In genomic region chr5:36920072-36920471, GRCm38 (mm10) we compare ENCODE assay signal across 8 mouse cellular contexts. TPM values are rescaled to one million over a fixed set of nuclear protein-coding genes. Genes with fewer than 3 reads are reported as not detected.
DNase-seq lines count a peak whose midpoint lies in the region; ATAC-seq and TF ChIP-seq lines count a peak whose summit lies in the region.

No protein-coding gene starts in this region.

- no peaks in the 10 kb centered on the region; the same call in 1 of the 2 replicates for H3K4me1 ChIP-seq in forebrain, embryonic 14.5 days (ENCODE audit: control insufficient read depth, insufficient read depth, low read length)
- H3K4me1 ChIP-seq in forebrain, embryonic 16.5 days (replicated peaks; ENCODE audit: control insufficient read depth, insufficient read depth, low read length), result peaks cover 9% of the 10 kb centered on the region; the same call in 1 of the 2 replicates
- H3K4me1 ChIP-seq in liver, adult 2 months (ENCODE audit: control insufficient read depth, insufficient read depth, low read length), result peaks cover 2% of the 10 kb centered on the region; the same call in 1 of the 2 replicates
- no peaks in the 10 kb centered on the region for H3K4me1 ChIP-seq in liver, embryonic 11.5 days (replicated peaks; ENCODE audit: control insufficient read depth, insufficient read depth, low read length)

- H3K79me2 ChIP-seq in liver, adult 2 months (ENCODE audit: control insufficient read depth, insufficient read depth, low read length), result no peaks in the 10 kb centered on the region

- no peak overlapping the region for H3K9ac ChIP-seq in forebrain, embryonic 14.5 days (ENCODE audit: low read length)
- no peak overlapping the region for H3K9ac ChIP-seq in forebrain, embryonic 16.5 days (replicated peaks; ENCODE audit: low read depth, low read length)
- no peak overlapping the region for H3K9ac ChIP-seq in liver, adult 2 months (ENCODE audit: low read depth, low read length)
- H3K9ac ChIP-seq in liver, embryonic 11.5 days (ENCODE audit: low read depth, low read length), result no peak overlapping the region

- WGBS in forebrain, embryonic 14.5 days, result 54% methylated on average over 1 of the region's 1 CpGs
- 50% methylated on average over 1 of the region's 1 CpGs for WGBS in forebrain, embryonic 16.5 days
- 80% methylated on average over 1 of the region's 1 CpGs for WGBS in liver, adult 2 months
- 50% methylated on average over 1 of the region's 1 CpGs for WGBS in liver, embryonic 11.5 days

- H3K4me2 ChIP-seq in forebrain, embryonic 14.5 days (ENCODE audit: low read length), result no peak overlapping the region
- H3K4me2 ChIP-seq in forebrain, embryonic 16.5 days (ENCODE audit: low read length), result no peak overlapping the region
- no peak overlapping the region for H3K4me2 ChIP-seq in liver, embryonic 11.5 days

- no peak overlapping the region for H3K27ac ChIP-seq in forebrain, embryonic 14.5 days (ENCODE audit: low read depth, low read length)
- no peak overlapping the region for H3K27ac ChIP-seq in forebrain, embryonic 16.5 days (ENCODE audit: low read length)
- H3K27ac ChIP-seq in liver, adult 2 months (replicated peaks; ENCODE audit: insufficient read depth, low read depth, low read length), result no peak overlapping the region
- no peak overlapping the region for H3K27ac ChIP-seq in liver, embryonic 11.5 days (ENCODE audit: low read depth, low read length)

- no peaks in the 10 kb centered on the region for H3K27me3 ChIP-seq in forebrain, embryonic 14.5 days (replicated peaks; ENCODE audit: control insufficient read depth, insufficient read depth, low read length)
- H3K27me3 ChIP-seq in forebrain, embryonic 16.5 days (replicated peaks; ENCODE audit: control insufficient read depth, insufficient read depth, low read length), result no peaks in the 10 kb centered on the region
- no peaks in the 10 kb centered on the region for H3K27me3 ChIP-seq in liver, adult 2 months (ENCODE audit: control insufficient read depth, insufficient read depth, low read length)
- no peaks in the 10 kb centered on the region for H3K27me3 ChIP-seq in liver, embryonic 11.5 days (replicated peaks; ENCODE audit: control insufficient read depth, insufficient read depth, low read length)

- H3K36me3 ChIP-seq in forebrain, embryonic 14.5 days (ENCODE audit: control insufficient read depth, insufficient read depth, low read length), result no peaks in the 10 kb centered on the region
- H3K36me3 ChIP-seq in forebrain, embryonic 16.5 days (ENCODE audit: control insufficient read depth, insufficient read depth), result no peaks in the 10 kb centered on the region
- no peaks in the 10 kb centered on the region for H3K36me3 ChIP-seq in liver, adult 2 months (ENCODE audit: control insufficient read depth, insufficient read depth, low read length)
- no peaks in the 10 kb centered on the region for H3K36me3 ChIP-seq in liver, embryonic 11.5 days (ENCODE audit: control insufficient read depth, insufficient read depth, low read length)

- H3K4me3 ChIP-seq in forebrain, embryonic 14.5 days (ENCODE audit: low read depth, low read length), result no peak overlapping the region
- H3K4me3 ChIP-seq in forebrain, embryonic 16.5 days (replicated peaks; ENCODE audit: low read length), result no peak overlapping the region
- no peak overlapping the region for H3K4me3 ChIP-seq in liver, adult 2 months (ENCODE audit: insufficient read depth, low read depth, low read length)
- H3K4me3 ChIP-seq in liver, embryonic 11.5 days (ENCODE audit: low read depth, low read length), result no peak overlapping the region

- peak; percentile 47 for DNase-seq in forebrain, embryonic 14.5 days (ENCODE audit: low spot score)
- no peak for DNase-seq in liver, adult 2 months (ENCODE audit: extremely low read depth, low read depth, low spot score)
- DNase-seq in liver, embryonic 11.5 days (ENCODE audit: low spot score), result no peak
- peak; percentile 71 for DNase-seq in MN1 (ENCODE audit: low spot score)
- DNase-seq in lung, postnatal 14 days, result peak; percentile 5
- DNase-seq in heart, adult 11 months, result no peak

- no peak for ATAC-seq in forebrain, embryonic 14.5 days
- no peak for ATAC-seq in forebrain, embryonic 16.5 days
- no peak for ATAC-seq in liver, embryonic 11.5 days (replicated peaks; ENCODE audit: low FRiP score)
- ATAC-seq in megakaryocyte progenitor cell, adult 5-6 weeks (replicated peaks; ENCODE audit: poor library complexity), result no peak

- no peak for TF ChIP-seq POLR2A in liver, adult 2 months (IDR thresholded peaks at IDR 0.05; ENCODE audit: extremely low read depth, insufficient read depth, low read length)

- no peaks in the 10 kb centered on the region for H3K9me3 ChIP-seq in forebrain, embryonic 14.5 days (replicated peaks; ENCODE audit: control insufficient read depth, low read length)
- no peaks in the 10 kb centered on the region for H3K9me3 ChIP-seq in forebrain, embryonic 16.5 days (ENCODE audit: control insufficient read depth, low read length)
- no peaks in the 10 kb centered on the region for H3K9me3 ChIP-seq in liver, embryonic 11.5 days (ENCODE audit: control insufficient read depth, low read length)

- peak; percentile 18; the same call in 1 of the 2 replicates for TF ChIP-seq CTCF in liver, adult 2 months (IDR thresholded peaks at IDR 0.05; ENCODE audit: low read depth, low read length)

RNA-seq across cellular contexts. Expression of gene Ppp2r2c, which starts 51.8 kb away (rescaled TPM):
- 17.1 and 23.4 TPM in 2 replicates for polyA plus RNA-seq in forebrain, embryonic 14.5 days (2014; fragmentation: Nextera tagmentation; extraction: Ambion mirVana)
- 34.2 and 38.3 TPM in 2 replicates for polyA plus RNA-seq in forebrain, embryonic 16.5 days (2015; fragmentation: Nextera tagmentation; extraction: Ambion mirVana)
- under 0.01 and 0.13 TPM in 2 replicates for total RNA-seq in liver, adult 2 months (2014; rRNA removed)
- polyA plus RNA-seq in liver, adult 2 months (2012; rRNA removed), result not detected in 2 replicates
- polyA plus RNA-seq in liver, embryonic 11.5 days (2014; fragmentation: Nextera tagmentation; extraction: Ambion mirVana), result 0.30 and 0.33 TPM in 2 replicates
- total RNA-seq in megakaryocyte progenitor cell, adult 5-6 weeks (2015), result not detected in 2 replicates
- not detected in 2 replicates for total RNA-seq in megakaryocyte progenitor cell, adult 5-6 weeks (2017)

Comparison
In these comparisons a context has a peak if more than half of its experiments do, and no peak if none do; other contexts are left out.
1. DNase-seq: peak in forebrain, embryonic 14.5 days (single experiment), MN1 (single experiment) and lung, postnatal 14 days (single experiment); none in liver, adult 2 months (single experiment), liver, embryonic 11.5 days (single experiment) and heart, adult 11 months (single experiment).
2. RNA of gene Ppp2r2c, which starts 51.8 kb away (polyA plus RNA-seq): 34.2 to 38.3 TPM in forebrain, embryonic 16.5 days and 17.1 to 23.4 TPM in forebrain, embryonic 14.5 days; 0.30 to 0.33 TPM in liver, embryonic 11.5 days and not detected in liver, adult 2 months; every median in the first group is over 10 times any median in the second.